Mouse (Mus musculus) Patski (cell line): Measurements from ENCODE around the gene Aldh3b3. TPM values are rescaled to one million over a fixed set of nuclear protein-coding genes. Genes with fewer than 3 reads are reported as not detected.
"Not testable (repeated sequence)": the region's sequence is repeated elsewhere in the genome, so short reads cannot be mapped to it uniquely, and the experiment has no call there.

ENCODE experiments used
- ATAC-seq: fragments of 100-300 bp; one replicate; pipeline ENCODE4 v1.8.0; 2021
- CTCF ChIA-PET: fragments of 350-600 bp; sonication (Branson Sonifier 250); formaldehyde crosslinking; loops from one replicate; lab custom pipeline; 2022; ENCODE audit warnings: inconsistent platforms; lab: Charles Lee
- POLR2A ChIA-PET: fragments of 350-600 bp; sonication (Branson Sonifier 250); formaldehyde crosslinking; loops from one replicate; lab custom pipeline; 2022; ENCODE audit warnings: antibody characterized with exemption, inconsistent platforms; lab: Charles Lee
- DNase-seq: peaks from one replicate; pipeline ENCODE4 v3.0.0-alpha.2; 2011; ENCODE audit warnings: low read depth, low spot score
- H3K27me3 ChIP-seq: fragments of 371-371 bp; one replicate; pipeline ENCODE4 v1.5.1; 2021
- CTCF ChIP-seq: fragments of 100-300 bp; IDR thresholded peaks from one replicate; pipeline ENCODE4 v1.5.1; 2021
- in situ Hi-C: fragments of 300-500 bp; cut with MboI; formaldehyde crosslinking; loops from 3 replicates; pipeline ENCODE4 v1.11.1; 2018; ENCODE audit warnings: low pct_unique_long_range_greater_than_20kb, mixed read lengths
- polyA plus RNA-seq: library from polyadenylated mRNA; unstranded; gene quantifications from one replicate; pipeline ENCODE4 v1.2.3, GENCODE M21; 2021

Gene Aldh3b3
- polyA plus RNA-seq, 1 experiment from 2014 or later, result 0.17 TPM

GRCm38 (mm10) chr19:3951461-3951860 is 7.0 kb upstream of the Aldh3b3 start:
- in situ Hi-C loops, result no loop called here
- DNase-seq, result no peak
- no peak for TF ChIP-seq CTCF
- ATAC-seq, result no peak
- peaks cover 9% of the 10 kb centered on the region for H3K27me3 ChIP-seq
- ChIA-PET CTCF (interaction anchor here (1.0 to 2.2 kb wide), 5 partner anchors 23 to 178 kb away, joined by 3 to 10 read pairs (median 4); partner anchors contain the start of genes Gm49405 and Nudt8), POLR2A (no interaction called here)

GRCm38 (mm10) chr19:3952099-3952498 is 6.3 kb upstream of the Aldh3b3 start:
- DNase-seq (no peak), ATAC-seq (no peak)
- CTCF ChIA-PET, result interaction anchor here (1.0 to 2.2 kb wide), 4 partner anchors 22 to 41 kb away, joined by 3 to 10 read pairs (median 5); no protein-coding TSS in a partner anchor
- H3K27me3 ChIP-seq, result peaks cover 12% of the 10 kb centered on the region
- in situ Hi-C loops, result no loop called here
- TF ChIP-seq CTCF, result no peak
- POLR2A ChIA-PET, result no interaction called here

GRCm38 (mm10) chr19:3955033-3955432 is 3.4 kb upstream of the Aldh3b3 start:
- no peak for DNase-seq
- ChIA-PET CTCF (interaction anchor here (1.0 to 1.3 kb wide), 3 partner anchors 9 to 25 kb away, joined by 3 to 5 read pairs (median 3); no protein-coding TSS in a partner anchor), POLR2A (no interaction called here)
- in situ Hi-C loops, result no loop called here
- H3K27me3 ChIP-seq, result peaks cover 12% of the 10 kb centered on the region
- no peak for ATAC-seq
- no peak for TF ChIP-seq CTCF

- TF ChIP-seq CTCF, result no peak
- ChIA-PET CTCF (interaction anchor here (0.8 to 1.3 kb wide), 2 partner anchors 9 to 17 kb away, joined by 3 read pairs; no protein-coding TSS in a partner anchor), POLR2A (interaction anchor here (0.7 kb wide), 1 partner anchor 9 kb away, joined by 4 read pairs; no protein-coding TSS in a partner anchor)
- in situ Hi-C loops, result no loop called here
- no peak for DNase-seq
- peaks cover 15% of the 10 kb centered on the region for H3K27me3 ChIP-seq
- no peak for ATAC-seq
These were observed 2.6 kb upstream of the Aldh3b3 start for GRCm38 (mm10) chr19:3955804-3956203.

- in situ Hi-C loops, result not testable (repeated sequence)
These were observed 979 bp upstream of the Aldh3b3 start for GRCm38 (mm10) chr19:3957296-3958036.

GRCm38 (mm10) chr19:3959030-3959429 is 585 bp downstream of the Aldh3b3 start:
- POLR2A ChIA-PET, result no interaction called here
- H3K27me3 ChIP-seq, result peaks cover 14% of the 10 kb centered on the region
- in situ Hi-C loops, result no loop called here
- TF ChIP-seq CTCF, result no peak
- ATAC-seq (no peak), DNase-seq (no peak)
- CTCF ChIA-PET, result interaction anchor here (1.4 to 3.5 kb wide), 4 partner anchors 12 to 54 kb away, joined by 3 to 15 read pairs (median 6); no protein-coding TSS in a partner anchor

More at GRCm38 (mm10) chr19:3957296-3958036, 979 bp upstream of the Aldh3b3 start:
- DNase-seq, POLR2A ChIA-PET, ATAC-seq: not testable (repeated sequence)
- CTCF ChIA-PET, result interaction anchor here (1.4 to 3.5 kb wide), 2 partner anchors 11 to 23 kb away, joined by 4 to 15 read pairs; no protein-coding TSS in a partner anchor
- peaks cover 15% of the 10 kb centered on the region for H3K27me3 ChIP-seq

GRCm38 (mm10) chr19:3960211-3960610 is 1.8 kb downstream of the Aldh3b3 start:
- ATAC-seq (no peak), DNase-seq (no peak)
- in situ Hi-C loops, result no loop called here

GRCm38 (mm10) chr19:3961805-3962204 is 3.4 kb downstream of the Aldh3b3 start:
- POLR2A ChIA-PET, result interaction anchor here (0.7 kb wide), 1 partner anchor 38 kb away, joined by 3 read pairs; no protein-coding TSS in a partner anchor
- in situ Hi-C loops, ATAC-seq, DNase-seq: not testable (repeated sequence)
- H3K27me3 ChIP-seq, result peaks cover 10% of the 10 kb centered on the region
- CTCF ChIA-PET, result interaction anchor here (1.3 to 2.7 kb wide), 2 partner anchors 15 to 19 kb away, joined by 3 to 10 read pairs; no protein-coding TSS in a partner anchor

More at GRCm38 (mm10) chr19:3960211-3960610, 1.8 kb downstream of the Aldh3b3 start:
- H3K27me3 ChIP-seq, result peaks cover 14% of the 10 kb centered on the region
- CTCF ChIA-PET, result interaction anchor here (1.0 to 3.5 kb wide), 6 partner anchors 13 to 36 kb away, joined by 3 to 15 read pairs (median 4); no protein-coding TSS in a partner anchor
- no peak for TF ChIP-seq CTCF
- POLR2A ChIA-PET, result no interaction called here

GRCm38 (mm10) chr19:3962469-3962868 is 4.0 kb downstream of the Aldh3b3 start:
- no peak for DNase-seq
- POLR2A ChIA-PET, result no interaction called here
- in situ Hi-C loops, result no loop called here

GRCm38 (mm10) chr19:3964030-3964429 is 5.6 kb downstream of the Aldh3b3 start:
- ChIA-PET POLR2A (no interaction called here), CTCF (interaction anchor here (1.3 to 2.7 kb wide), 2 partner anchors 16 to 36 kb away, joined by 4 to 10 read pairs; partner anchors contain the start of genes Gm49405 and Nudt8)
- DNase-seq, result no peak
- no peak for ATAC-seq
- peaks cover 8% of the 10 kb centered on the region for H3K27me3 ChIP-seq
- in situ Hi-C loops, result no loop called here
- TF ChIP-seq CTCF, result no peak

More at GRCm38 (mm10) chr19:3962469-3962868, 4.0 kb downstream of the Aldh3b3 start:
- CTCF ChIA-PET, result interaction anchor here (1.3 to 2.7 kb wide), 2 partner anchors 16 to 18 kb away, joined by 3 to 10 read pairs; no protein-coding TSS in a partner anchor
- no peak for ATAC-seq
- peaks cover 10% of the 10 kb centered on the region for H3K27me3 ChIP-seq
- no peak for TF ChIP-seq CTCF
